Mouse (Mus musculus): ENCODE data around the gene Unc13a. TPM values are rescaled to one million over a fixed set of nuclear protein-coding genes. Genes with fewer than 3 reads are reported as not detected.
"Not testable (repeated sequence)": the region's sequence is repeated elsewhere in the genome, so short reads cannot be mapped to it uniquely, and the experiment has no call there.

The Unc13a gene
- polyA plus RNA-seq, 1 experiment from 2014 or later: 0.46 TPM

DNA sequence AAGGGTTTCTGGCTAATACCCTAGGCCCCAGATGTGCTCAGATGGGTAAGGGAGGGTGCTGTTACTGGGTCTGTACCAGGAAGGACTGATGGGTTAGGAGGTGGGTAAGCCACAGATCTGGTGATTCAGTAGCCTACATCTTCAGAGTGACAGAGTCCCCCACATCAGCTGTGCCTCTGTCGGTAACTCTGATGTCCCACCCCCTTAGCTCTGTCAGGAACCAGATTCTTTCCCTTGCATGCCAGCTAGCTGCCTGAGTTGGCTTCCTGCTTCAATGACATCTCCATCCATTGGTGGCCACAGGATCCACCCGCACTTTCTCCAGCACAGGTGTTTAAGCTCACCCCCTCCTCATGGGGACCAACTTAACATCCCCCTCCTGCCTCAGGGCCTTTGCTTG is 40.0 kb upstream of the Unc13a start:
- ATAC-seq (ENCODE audit: insufficient read depth): no peak
- H3K9me3 ChIP-seq (ENCODE audit: low read depth, low read length): no peaks in the 10 kb centered on the region
- H3K27me3 ChIP-seq (ENCODE audit: insufficient read depth, low read length): peaks cover 11% of the 10 kb centered on the region
- no peaks in the 10 kb centered on the region for H3K36me3 ChIP-seq (ENCODE audit: insufficient read depth)
- H3K4me3 ChIP-seq (ENCODE audit: low read depth, low read length): no peak overlapping the region
- H3K4me1 ChIP-seq (ENCODE audit: insufficient read depth): no peaks in the 10 kb centered on the region
- TF ChIP-seq CTCF (IDR thresholded peaks at IDR 0.05; ENCODE audit: low read depth): no peak
- no peak overlapping the region for H3K27ac ChIP-seq (ENCODE audit: low read depth)
- no peak for DNase-seq
- H3K4me2 ChIP-seq: no peak overlapping the region
- H3K9ac ChIP-seq: no peak overlapping the region
- WGBS: 81% methylated on average over 2 of the region's 2 CpGs

DNA sequence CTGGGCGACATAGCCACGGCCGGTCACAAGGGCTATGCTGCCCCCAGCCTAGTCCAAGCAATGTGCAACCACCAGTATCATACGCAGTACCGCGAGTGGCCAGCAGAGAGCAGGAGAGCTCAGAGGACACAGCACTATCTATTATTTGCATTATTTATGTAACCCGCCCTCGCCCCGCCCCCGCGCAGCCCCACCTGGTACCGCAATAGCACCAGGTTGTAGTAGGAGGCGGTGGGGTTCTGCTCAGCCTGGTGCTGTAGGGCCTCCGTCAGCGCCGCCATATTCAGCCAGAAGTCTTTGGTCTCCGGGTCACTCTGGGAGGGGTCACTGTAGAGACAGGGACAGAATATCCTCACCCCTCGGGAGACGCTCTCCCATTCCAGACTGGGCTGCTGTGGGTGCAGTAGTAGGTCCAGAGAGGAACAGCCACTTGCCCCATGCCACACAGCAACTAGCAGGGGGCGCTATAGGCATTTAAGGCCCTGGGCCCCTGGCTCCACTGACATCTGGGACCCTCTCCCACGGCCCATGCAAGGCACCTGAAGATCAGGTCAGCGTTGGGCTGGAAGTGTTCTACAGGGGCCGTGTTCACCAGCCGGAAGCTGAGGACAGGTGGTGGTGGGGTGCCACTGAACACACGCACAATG is 38.4 kb upstream of the Unc13a start:
- DNase-seq: peak; percentile 87
- 0 out of 2 replicates have a peak overlapping the region, but pooled peaks have one; percentile 1 for H3K4me3 ChIP-seq (ENCODE audit: low read depth, low read length)
- peak overlapping the region; percentile 39; the same call in 1 of the 2 replicates for H3K4me2 ChIP-seq
- WGBS: 19% methylated on average over 25 of the region's 25 CpGs
- H3K9ac ChIP-seq: no peak overlapping the region
- peak; percentile 84 for TF ChIP-seq CTCF (IDR thresholded peaks at IDR 0.05; ENCODE audit: low read depth)
- H3K27me3 ChIP-seq (ENCODE audit: insufficient read depth, low read length): peaks cover 12% of the 10 kb centered on the region
- H3K4me1 ChIP-seq (ENCODE audit: insufficient read depth): no peaks in the 10 kb centered on the region
- no peaks in the 10 kb centered on the region for H3K9me3 ChIP-seq (ENCODE audit: low read depth, low read length)
- peak; percentile 79 for ATAC-seq (ENCODE audit: insufficient read depth)
- no peak overlapping the region for H3K27ac ChIP-seq (ENCODE audit: low read depth)
- no peaks in the 10 kb centered on the region for H3K36me3 ChIP-seq (ENCODE audit: insufficient read depth)

DNA sequence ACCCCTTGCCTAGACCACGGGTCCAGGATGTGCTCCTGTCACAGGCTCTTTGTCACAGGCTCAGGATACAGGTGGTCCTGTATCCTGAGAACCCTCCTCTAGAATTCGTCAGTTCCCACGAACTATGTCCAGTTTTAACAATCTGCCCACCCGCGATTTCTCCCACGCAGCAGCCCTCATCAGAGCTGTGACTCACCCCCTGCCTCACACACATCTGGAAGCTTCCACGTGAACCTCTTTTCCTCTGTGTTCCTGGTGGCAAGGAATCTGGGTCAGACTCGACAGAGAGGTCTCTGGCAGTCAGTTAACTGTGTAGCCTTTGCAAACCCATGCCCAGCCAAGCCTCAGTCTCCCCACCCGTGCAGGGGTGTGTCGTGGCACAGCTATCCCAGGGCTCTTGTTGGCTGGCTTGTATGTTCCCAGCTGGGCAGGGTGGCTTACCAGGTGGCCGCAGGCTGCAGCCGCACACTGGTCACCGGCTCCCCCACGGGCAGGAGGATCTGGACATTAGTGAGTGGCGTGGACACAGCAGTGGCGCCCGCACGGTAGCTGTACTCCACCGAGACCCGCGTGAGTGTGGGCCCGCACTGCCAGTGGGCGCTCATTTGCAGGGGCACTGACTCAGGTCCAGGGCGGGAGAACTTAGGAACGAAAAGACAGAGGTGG is 37.7 kb upstream of the Unc13a start:
- H3K27ac ChIP-seq (ENCODE audit: low read depth): no peak overlapping the region
- H3K4me1 ChIP-seq (ENCODE audit: insufficient read depth): no peaks in the 10 kb centered on the region
- H3K4me2 ChIP-seq: peak overlapping the region; percentile 39; the same call in 1 of the 2 replicates
- ATAC-seq (ENCODE audit: insufficient read depth) (peak; percentile 42; the same call in 1 of the 2 replicates), DNase-seq (no peak)
- TF ChIP-seq CTCF (IDR thresholded peaks at IDR 0.05; ENCODE audit: low read depth): no peak
- H3K27me3 ChIP-seq (ENCODE audit: insufficient read depth, low read length): peaks cover 16% of the 10 kb centered on the region
- H3K9ac ChIP-seq: no peak overlapping the region
- no peaks in the 10 kb centered on the region for H3K36me3 ChIP-seq (ENCODE audit: insufficient read depth)
- no peaks in the 10 kb centered on the region for H3K9me3 ChIP-seq (ENCODE audit: low read depth, low read length)
- H3K4me3 ChIP-seq (ENCODE audit: low read depth, low read length): 0 out of 2 replicates have a peak overlapping the region, but pooled peaks have one; percentile 1
- WGBS: 37% methylated on average over 25 of the region's 25 CpGs

DNA sequence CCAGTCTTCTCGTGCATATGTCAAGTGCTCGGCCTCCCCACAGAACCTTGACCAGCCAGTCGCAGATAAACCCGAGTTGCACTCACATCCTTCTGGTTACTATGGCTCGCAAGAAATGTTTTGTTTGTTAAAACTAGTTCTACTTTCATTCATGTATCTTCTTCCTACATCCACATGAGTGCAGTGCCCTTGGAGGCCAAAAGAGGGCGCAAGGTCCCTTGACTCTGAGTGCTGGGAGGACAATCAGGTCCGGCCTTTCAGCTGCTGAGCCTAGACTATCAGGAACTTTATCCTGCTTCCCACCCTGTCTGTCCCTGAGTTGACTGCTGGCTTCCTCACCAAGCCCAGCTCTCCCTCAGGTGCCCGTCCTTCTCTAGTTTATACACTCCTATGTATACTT is 36.3 kb upstream of the Unc13a start:
- no peak overlapping the region for H3K9ac ChIP-seq
- H3K4me1 ChIP-seq (ENCODE audit: insufficient read depth): no peaks in the 10 kb centered on the region
- no peak overlapping the region for H3K27ac ChIP-seq (ENCODE audit: low read depth)
- 34% methylated on average over 8 of the region's 8 CpGs for WGBS
- peak; percentile 76 for DNase-seq
- ATAC-seq (ENCODE audit: insufficient read depth): no peak
- peak; percentile 73 for TF ChIP-seq CTCF (IDR thresholded peaks at IDR 0.05; ENCODE audit: low read depth)
- no peak overlapping the region for H3K4me2 ChIP-seq
- H3K4me3 ChIP-seq (ENCODE audit: low read depth, low read length): no peak overlapping the region
- H3K9me3 ChIP-seq (ENCODE audit: low read depth, low read length): no peaks in the 10 kb centered on the region
- peaks cover 18% of the 10 kb centered on the region for H3K27me3 ChIP-seq (ENCODE audit: insufficient read depth, low read length)
- H3K36me3 ChIP-seq (ENCODE audit: insufficient read depth): no peaks in the 10 kb centered on the region

DNA sequence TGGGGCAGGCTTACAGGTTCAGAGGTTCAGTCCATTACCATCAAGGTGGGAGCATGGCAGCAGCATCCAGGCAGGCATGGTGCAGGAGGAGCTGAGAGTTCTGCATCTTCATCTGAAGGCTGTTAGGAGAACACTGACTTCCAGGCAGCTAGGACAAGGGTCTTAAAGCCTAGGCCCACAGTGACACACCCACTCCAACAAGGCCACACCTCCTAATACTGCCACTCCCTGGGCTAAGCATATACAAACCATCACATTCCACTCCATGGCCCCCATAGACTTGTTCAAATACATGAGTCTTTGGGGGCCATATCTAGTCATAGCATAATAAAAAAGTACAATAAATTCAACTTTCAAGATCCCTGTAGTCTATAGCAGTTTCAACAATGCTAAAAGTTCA is 31.8 kb upstream of the Unc13a start:
- H3K9ac ChIP-seq; H3K4me2 ChIP-seq; ATAC-seq (ENCODE audit: insufficient read depth); DNase-seq; H3K4me1 ChIP-seq (ENCODE audit: insufficient read depth); H3K4me3 ChIP-seq (ENCODE audit: low read depth, low read length); H3K27ac ChIP-seq (ENCODE audit: low read depth); H3K9me3 ChIP-seq (ENCODE audit: low read depth, low read length); H3K36me3 ChIP-seq (ENCODE audit: insufficient read depth): not testable (repeated sequence)
- peaks cover 49% of the 10 kb centered on the region for H3K27me3 ChIP-seq (ENCODE audit: insufficient read depth, low read length)

DNA sequence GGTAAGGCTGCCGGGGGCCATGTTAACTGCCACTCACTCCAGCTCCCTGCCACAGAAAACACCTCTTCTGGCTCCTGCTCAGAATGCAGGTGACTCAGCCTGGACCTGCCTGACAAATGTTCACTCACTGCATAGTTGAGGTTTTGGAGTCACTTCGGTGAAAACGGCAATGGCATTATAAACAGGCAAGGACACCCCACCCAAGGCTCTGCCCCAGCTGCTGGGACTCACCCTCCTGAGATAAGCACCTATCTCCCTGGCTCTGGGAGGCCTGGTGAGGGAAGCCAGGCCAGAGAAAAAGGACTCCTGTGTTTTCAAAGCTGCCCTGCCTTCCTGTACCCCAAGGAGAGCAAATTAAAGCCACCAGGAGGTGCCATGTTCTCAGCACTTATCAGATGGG is 31.4 kb upstream of the Unc13a start:
- no peak overlapping the region for H3K4me3 ChIP-seq (ENCODE audit: low read depth, low read length)
- TF ChIP-seq CTCF (IDR thresholded peaks at IDR 0.05; ENCODE audit: low read depth): no peak

DNA sequence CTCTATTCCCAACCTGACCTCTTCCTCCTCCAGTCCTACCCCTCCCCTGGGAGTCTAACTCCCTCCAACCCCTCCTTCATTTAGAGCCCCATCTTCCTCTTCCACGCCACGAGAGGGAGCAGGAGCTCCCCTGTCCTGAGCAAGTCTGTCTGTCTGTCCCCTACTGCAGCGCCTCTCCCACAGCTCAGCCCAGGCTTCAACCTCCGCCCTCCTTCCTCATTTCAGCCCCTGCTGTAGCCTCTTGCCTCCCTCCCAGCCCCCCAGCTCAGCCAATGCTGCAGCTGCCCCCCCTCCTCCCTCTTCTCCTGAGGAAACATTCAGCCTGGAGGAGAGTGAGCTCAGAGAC is 30.5 kb upstream of the Unc13a start:
- 23% methylated on average over 4 of the region's 4 CpGs for WGBS
- no peak overlapping the region for H3K9ac ChIP-seq
- ATAC-seq (ENCODE audit: insufficient read depth) (no peak), DNase-seq (no peak)
- H3K36me3 ChIP-seq (ENCODE audit: insufficient read depth): no peaks in the 10 kb centered on the region
- no peak overlapping the region for H3K4me2 ChIP-seq
- H3K4me3 ChIP-seq (ENCODE audit: low read depth, low read length): no peak overlapping the region
- H3K27ac ChIP-seq (ENCODE audit: low read depth): no peak overlapping the region
- no peaks in the 10 kb centered on the region for H3K9me3 ChIP-seq (ENCODE audit: low read depth, low read length)
- TF ChIP-seq CTCF (IDR thresholded peaks at IDR 0.05; ENCODE audit: low read depth): peak; percentile 25; the same call in 1 of the 2 replicates
- H3K27me3 ChIP-seq (ENCODE audit: insufficient read depth, low read length): peaks cover 52% of the 10 kb centered on the region
- H3K4me1 ChIP-seq (ENCODE audit: insufficient read depth): no peaks in the 10 kb centered on the region

More for the DNA sequence above, 31.4 kb upstream of the Unc13a start:
- Histone ChIP-seq H3K27ac (ENCODE audit: low read depth) (no peak overlapping the region), H3K4me1 (ENCODE audit: insufficient read depth) (no peaks in the 10 kb centered on the region), H3K9ac (no peak overlapping the region), H3K4me2 (no peak overlapping the region), H3K9me3 (ENCODE audit: low read depth, low read length) (no peaks in the 10 kb centered on the region), H3K36me3 (ENCODE audit: insufficient read depth) (no peaks in the 10 kb centered on the region), H3K27me3 (ENCODE audit: insufficient read depth, low read length) (peaks cover 52% of the 10 kb centered on the region)
- DNase-seq (no peak), ATAC-seq (ENCODE audit: insufficient read depth) (no peak; the same call in 1 of the 2 replicates)
- 79% methylated on average over 3 of the region's 3 CpGs for WGBS
